Mouse (Mus musculus): ENCODE data around the gene Btaf1.

- TF ChIP-seq CTCF (conservative IDR thresholded peaks at IDR 0.05; ENCODE audit: low read length) (peak; percentile 62), NANOG (IDR thresholded peaks at IDR 0.05; ENCODE audit: borderline replicate concordance, low read length) (no peak)
These were observed 28.1 kb upstream of the Btaf1 start for GRCm38 (mm10) chr19:36897778-36898177.
